Mouse (Mus musculus) MEL (cell line): ENCODE measurements around the gene Dtnb.

ENCODE experiments used
- CHD2 ChIP-seq: IDR thresholded peaks from 2 replicates; pipeline ENCODE4 v1.6.1; 2011; ENCODE audit warnings: low read length, improper control_type of control experiment
- CTCF ChIP-seq, 3 experiments: IDR thresholded peaks in 2 of 3; conservative IDR thresholded peaks in 1 of 3; 2 replicates each; pipeline ENCODE4 v1.5.1; 2011 to 2012; ENCODE audit warnings: low read length in 3 of 3, low read depth in 2 of 3, mild to moderate bottlenecking in 2 of 3, improper control_type of control experiment in 1 of 3, inconsistent platforms in 1 of 3, mixed read lengths in 1 of 3, moderate library complexity in 1 of 3; ENCODE audit not compliant: control insufficient read depth in 1 of 3, insufficient read depth in 1 of 3, poor library complexity in 1 of 3, severe bottlenecking in 1 of 3
- GABPA ChIP-seq: IDR thresholded peaks from 2 replicates; pipeline ENCODE4 v1.6.1; 2012; ENCODE audit warnings: low read depth, mild to moderate bottlenecking, inconsistent platforms, low read length, improper control_type of control experiment, moderate library complexity
- NELFE ChIP-seq: IDR thresholded peaks from 2 replicates; pipeline ENCODE4 v1.6.1; 2011; ENCODE audit warnings: low read depth, low read length, improper control_type of control experiment

- TF ChIP-seq GABPA (no peak), NELFE (no peak), CHD2 (no peak), CTCF (IDR thresholded peaks at IDR 0.05 in 2 of 3, conservative IDR thresholded peaks at IDR 0.05 in 1 of 3; ENCODE audit: control insufficient read depth in 1 of 3, insufficient read depth in 1 of 3, low read depth in 2 of 3, low read length in 3 of 3, poor library complexity in 1 of 3, severe bottlenecking in 1 of 3) (no peak)
Observed at GRCm38 (mm10) chr12:3746369-3746768, 174.2 kb downstream of the Dtnb start.
